Mouse (Mus musculus) megakaryocyte-erythroid progenitor cell, adult 5-6 weeks (primary cell): ENCODE measurements around the gene Sigmar1. TPM values are rescaled to one million over a fixed set of nuclear protein-coding genes. Genes with fewer than 3 reads are reported as not detected.
A peak's percentile ranks its signal among the peaks of the same experiment; 100 is the strongest.

Experiments
- ATAC-seq: replicated peaks from 2 replicates; pipeline ENCODE4 v1.8.0; 2016; ENCODE audit warnings: mild to moderate bottlenecking, inconsistent platforms; ENCODE audit not compliant: severe bottlenecking, poor library complexity, low FRiP score, low TSS enrichment
- total RNA-seq, 2 experiments: library from RNA; stranded (forward) in 1 of 2; stranded (reverse) in 1 of 2; fragments of 200-1000, 215-1000 nt in 1 of 2; fragments of >200 nt in 1 of 2; fragmentation: Nextera tagmentation in 1 of 2; gene quantifications; 2 replicates each; pipeline ENCODE4 v1.2.3; 2014 to 2017

Gene Sigmar1
- total RNA-seq, 2 experiments from 2014 or later = 53.7 to 57.2 TPM

GRCm38 (mm10) chr4:41758701-41759100 lies 2.7 kb upstream of the Sigmar1 start:
- no peak for ATAC-seq

- ATAC-seq = no peak
These were observed 2.1 kb upstream of the Sigmar1 start for GRCm38 (mm10) chr4:41758021-41758420.

- no peak for ATAC-seq
These were observed 1.4 kb upstream of the Sigmar1 start for GRCm38 (mm10) chr4:41757321-41757720.

DNA sequence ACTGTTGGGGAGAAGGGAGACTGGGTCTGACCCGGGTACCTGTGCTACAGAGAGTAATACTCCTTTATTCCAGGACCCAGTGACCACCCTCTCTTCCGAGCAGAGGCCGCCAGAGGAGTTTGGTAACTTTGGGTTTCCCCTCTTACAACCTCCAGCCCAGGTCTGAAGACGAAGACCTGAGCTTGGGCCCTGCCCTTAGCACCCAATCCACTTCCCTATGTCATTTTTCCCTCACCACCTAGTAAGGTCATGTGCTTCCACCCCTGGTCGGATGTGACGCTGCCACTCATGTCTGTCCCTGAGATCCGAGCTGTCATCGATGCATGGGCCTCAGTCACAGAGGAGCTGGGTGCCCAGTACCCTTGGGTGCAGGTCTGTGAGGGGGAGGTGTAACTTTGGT lies 483 bp upstream of the Sigmar1 start:
- ATAC-seq = no peak

DNA sequence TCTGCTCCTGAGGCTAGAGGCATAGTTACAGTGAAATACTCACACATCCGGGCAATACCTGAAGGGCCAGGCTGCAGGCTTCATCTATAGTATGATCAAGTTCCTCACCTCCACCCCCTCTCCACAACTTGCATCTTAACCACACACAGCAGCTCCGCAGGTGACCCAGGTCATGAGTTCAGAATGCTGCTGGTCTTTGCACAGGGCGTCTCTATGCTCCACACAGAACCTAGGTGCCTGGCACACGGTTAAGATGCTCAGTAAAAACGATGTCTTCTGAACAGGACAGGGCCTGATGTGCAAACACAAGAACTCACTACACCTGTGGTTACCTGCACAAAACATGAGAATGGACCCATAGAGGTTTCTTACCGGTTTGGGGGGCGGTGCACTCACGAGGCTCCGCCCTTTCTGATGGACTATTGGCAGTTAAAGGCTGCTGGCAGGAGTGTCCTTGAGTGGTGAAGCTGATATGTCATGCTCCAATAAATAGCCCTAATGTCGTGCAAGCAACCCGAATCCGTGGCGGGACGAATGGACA lies 1.1 kb downstream of the Sigmar1 start, which contains the start of gene Galt:
Gene Galt (plus strand): TSS at position 432 of the 541 bp plus-strand sequence.
- peak; percentile 56 for ATAC-seq

DNA sequence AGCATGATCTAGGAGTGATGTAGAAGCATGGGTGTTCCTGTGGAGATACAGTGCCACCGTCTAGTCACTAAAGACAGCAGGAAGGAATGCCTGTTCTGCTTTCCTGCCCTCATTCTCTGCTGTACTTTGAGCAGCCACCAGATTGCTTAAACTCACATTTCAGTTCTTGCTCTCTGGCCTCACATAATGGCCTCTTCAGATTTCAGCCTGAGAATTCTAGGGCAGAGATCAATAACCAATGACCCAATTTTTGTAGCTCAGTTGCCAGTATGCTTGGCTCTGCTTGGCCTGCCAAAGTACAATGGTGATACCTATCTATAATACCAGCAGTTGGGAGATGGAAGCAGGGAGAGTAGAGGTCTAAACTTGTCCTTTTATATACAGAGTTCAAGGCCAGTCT lies 10.9 kb downstream of the Sigmar1 start:
- no peak for ATAC-seq

GRCm38 (mm10) chr4:41744131-41744530 lies 11.8 kb downstream of the Sigmar1 start:
- ATAC-seq = no peak

DNA sequence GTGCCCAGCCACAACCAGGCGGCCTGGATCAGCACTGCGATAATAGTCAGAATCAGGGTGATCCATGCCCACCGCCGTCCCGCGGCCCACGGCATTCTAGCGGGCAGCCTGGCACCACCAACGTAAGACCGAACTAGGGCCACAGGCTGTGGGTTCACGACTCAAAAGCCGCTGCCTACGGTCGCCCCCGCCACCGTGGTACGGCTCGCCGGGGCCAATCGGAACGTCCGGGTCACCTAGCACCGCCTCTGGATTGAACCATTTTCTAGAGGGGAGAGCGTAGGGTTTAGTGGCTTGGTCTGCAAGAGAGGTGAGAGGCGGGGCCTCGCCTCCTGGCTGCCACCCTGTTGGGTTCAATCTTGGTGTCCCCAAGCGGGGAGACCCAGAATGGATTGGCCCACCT lies 14.8 kb downstream of the Sigmar1 start:
- peak; percentile 95 for ATAC-seq

DNA sequence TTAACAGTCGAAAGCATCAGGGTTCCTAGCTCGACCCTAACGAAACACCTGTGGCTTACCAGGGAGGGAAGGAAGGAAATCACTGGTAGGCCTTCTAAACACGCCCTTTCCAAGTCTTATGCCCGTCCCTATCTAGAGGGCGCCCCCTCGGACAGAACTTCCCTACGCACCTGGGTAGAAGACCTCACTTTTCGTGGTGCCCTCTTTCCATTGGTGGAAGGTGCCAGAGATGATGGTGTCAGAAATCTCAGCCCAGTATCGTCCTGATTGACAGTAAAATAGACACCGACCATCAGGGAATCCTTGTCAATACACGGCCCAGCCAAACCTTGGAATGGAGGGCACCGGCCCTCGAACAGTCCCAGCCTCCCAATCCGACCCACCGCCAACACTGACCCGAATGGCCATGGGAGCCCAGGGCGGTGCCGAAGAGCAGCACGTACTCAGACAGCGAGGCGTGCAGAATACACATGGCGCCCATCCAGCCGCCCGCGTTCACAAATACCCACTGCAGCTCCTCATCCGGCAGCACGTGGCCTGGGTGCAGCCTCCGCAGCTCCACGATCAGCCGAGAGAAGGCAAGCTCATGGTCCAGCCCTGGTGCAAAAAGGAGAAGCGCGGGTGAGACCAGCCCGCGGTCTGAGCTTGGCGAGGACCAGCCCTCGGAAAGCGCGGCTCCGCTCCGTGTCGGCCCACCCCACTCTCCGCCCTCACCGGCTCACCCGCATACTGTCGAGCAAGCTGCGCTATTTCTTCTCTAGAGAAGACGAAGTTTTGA lies 15.4 kb downstream of the Sigmar1 start:
- ATAC-seq = peak; percentile 75

DNA sequence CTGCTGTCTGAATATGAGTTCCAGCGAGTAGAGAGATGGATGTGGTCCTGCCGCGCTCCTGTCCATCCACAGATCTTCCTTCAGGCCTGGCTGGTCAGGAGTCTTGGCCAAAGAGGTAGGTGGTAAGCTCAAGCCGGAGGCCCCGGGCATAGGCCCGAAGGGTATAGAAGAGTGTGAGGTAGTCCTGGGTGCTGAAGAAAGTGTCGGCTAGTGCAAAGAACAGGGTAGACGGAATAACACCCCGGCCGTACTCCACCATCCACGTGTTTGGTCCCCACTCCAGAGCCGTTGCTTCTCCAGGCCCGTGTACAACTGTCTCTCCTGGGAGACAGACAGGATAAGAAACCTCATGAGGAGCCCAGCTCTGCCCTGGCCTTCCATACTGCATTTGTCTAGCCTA lies 16.7 kb downstream of the Sigmar1 start:
- ATAC-seq = no peak

DNA sequence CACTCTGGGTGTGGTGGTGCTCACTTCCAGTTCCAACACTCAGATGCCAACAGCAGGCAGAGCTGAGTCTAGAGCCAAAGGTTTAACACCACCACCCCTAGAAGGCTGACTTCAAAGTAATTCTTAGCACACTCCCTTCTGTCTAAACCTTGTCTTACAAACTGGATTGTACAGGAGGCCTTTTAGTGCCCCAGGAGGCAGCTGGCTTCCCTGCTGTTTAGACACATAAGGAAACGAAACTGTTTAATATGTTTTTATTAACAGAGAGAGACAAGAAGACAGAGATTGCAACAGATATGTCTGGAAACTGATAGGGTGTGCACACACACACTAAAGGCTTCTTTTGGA lies 17.7 kb downstream of the Sigmar1 start:
- no peak for ATAC-seq

- ATAC-seq = peak; percentile 66
These were observed 18.2 kb downstream of the Sigmar1 start for GRCm38 (mm10) chr4:41737602-41738255.

GRCm38 (mm10) chr4:41731052-41731765 lies 24.7 kb downstream of the Sigmar1 start, which contains the start of gene Arid3c:
Gene Arid3c (minus strand): TSS chr4:41731142.
- ATAC-seq = no peak

GRCm38 (mm10) chr4:41726826-41727621 lies 28.9 kb downstream of the Sigmar1 start:
- ATAC-seq = no peak

DNA sequence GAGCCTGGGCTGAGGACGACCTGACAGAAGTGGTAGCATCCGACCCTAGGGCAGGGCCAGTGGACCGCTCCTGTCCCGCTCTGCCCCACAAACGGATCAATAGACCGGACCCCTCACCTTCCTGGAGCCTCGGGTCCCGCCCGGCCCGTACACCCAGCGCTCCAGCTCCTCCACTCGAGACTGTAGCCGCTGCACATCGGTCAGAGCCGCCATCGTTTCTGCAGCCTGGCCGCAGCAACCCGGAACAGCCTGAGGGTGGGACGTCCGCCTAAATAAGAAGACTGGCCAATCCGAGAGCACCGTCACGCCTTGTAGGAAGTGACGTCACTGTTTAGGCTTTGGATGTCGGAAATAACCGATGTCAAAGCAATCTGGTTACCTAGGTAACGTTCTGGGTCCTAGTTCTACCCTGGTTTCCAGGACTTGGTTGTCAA lies 33.0 kb downstream of the Sigmar1 start, which contains the start of gene Dctn3:
Gene Dctn3 (minus strand): TSS at position 253 of the 434 bp plus-strand sequence.
- peak; percentile 96 for ATAC-seq

- ATAC-seq = no peak
These were observed 39.1 kb downstream of the Sigmar1 start for GRCm38 (mm10) chr4:41716834-41717233.

GRCm38 (mm10) chr4:41715596-41715995 lies 40.4 kb downstream of the Sigmar1 start:
- ATAC-seq = no peak

DNA sequence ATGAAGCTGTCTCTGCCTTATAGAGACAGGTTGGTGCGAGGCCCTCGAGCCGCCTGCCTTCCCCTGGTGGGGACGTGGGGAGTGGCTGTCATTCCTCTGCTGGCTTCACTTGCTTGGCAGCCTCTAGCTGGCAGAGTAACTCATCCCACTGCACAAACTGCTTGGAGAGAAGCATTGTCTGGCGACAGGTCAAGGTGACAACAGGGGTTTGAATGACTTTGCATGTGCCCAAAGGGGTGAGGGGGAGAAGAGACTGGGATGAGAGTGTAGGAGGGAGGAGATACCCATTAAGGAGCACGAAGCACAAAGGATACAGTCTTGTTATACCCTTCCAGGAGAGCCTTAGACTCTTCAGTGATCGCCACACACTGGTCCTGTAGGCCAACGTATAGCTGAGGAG lies 40.9 kb downstream of the Sigmar1 start:
- ATAC-seq = no peak

- ATAC-seq = peak; percentile 43; the same call in 1 of the 2 replicates
These were observed 41.7 kb downstream of the Sigmar1 start for GRCm38 (mm10) chr4:41714276-41714675.
